Mouse (Mus musculus) hindbrain, embryonic 11.5 days (tissue): ENCODE results near the gene Ubtd2. TPM values are rescaled to one million over a fixed set of nuclear protein-coding genes. Genes with fewer than 3 reads are reported as not detected.
A peak's percentile ranks its signal among the peaks of the same experiment; 100 is the strongest.

ENCODE experiments used
- ATAC-seq: fragments of 200-750 bp; cut with Nextera tagmentation; 2 replicates; pipeline ENCODE4 v1.8.0; 2017; ENCODE audit warnings: mild to moderate bottlenecking, moderate TSS enrichment, moderate library complexity; ENCODE audit not compliant: low FRiP score
- DNase-seq: peaks from one replicate; pipeline ENCODE4 v3.0.0-alpha.2; 2015; ENCODE audit warnings: low spot score
- H3K27ac ChIP-seq: fragments of 300-500 bp; sonication (generic); 2 replicates; pipeline ENCODE4 v1.5.1; 2014; ENCODE audit warnings: mild to moderate bottlenecking, low read depth, low read length
- H3K27me3 ChIP-seq: fragments of 300-500 bp; sonication (generic); 2 replicates; pipeline ENCODE4 v1.6.1; 2014; ENCODE audit warnings: mild to moderate bottlenecking, low read length, moderate library complexity, mixed read lengths; ENCODE audit not compliant: control insufficient read depth, insufficient read depth
- H3K36me3 ChIP-seq: fragments of 300-500 bp; sonication (generic); 2 replicates; pipeline ENCODE4 v1.6.1; 2014; ENCODE audit warnings: mild to moderate bottlenecking, low read length, moderate library complexity, mixed read lengths; ENCODE audit not compliant: control insufficient read depth, insufficient read depth
- H3K4me1 ChIP-seq: fragments of 300-500 bp; sonication (generic); replicated peaks from 2 replicates; pipeline ENCODE4 v1.6.1; 2014; ENCODE audit warnings: low read length, mixed read lengths; ENCODE audit not compliant: control insufficient read depth, insufficient read depth
- H3K4me2 ChIP-seq: fragments of 300-500 bp; sonication (generic); replicated peaks from 2 replicates; pipeline ENCODE4 v1.6.1; 2014; ENCODE audit warnings: mild to moderate bottlenecking, low read depth, low read length
- H3K4me3 ChIP-seq: fragments of 300-500 bp; sonication (generic); 2 replicates; pipeline ENCODE4 v1.5.1; 2014; ENCODE audit warnings: low read depth, low read length
- H3K9ac ChIP-seq: fragments of 300-500 bp; sonication (generic); 2 replicates; pipeline ENCODE4 v1.6.1; 2014; ENCODE audit warnings: low read depth, low read length
- H3K9me3 ChIP-seq: fragments of 300-500 bp; sonication (generic); 2 replicates; pipeline ENCODE4 v1.6.1; 2016; ENCODE audit warnings: low read length; ENCODE audit not compliant: control insufficient read depth
- WGBS: fragments of 180-500 bp; shearing (Covaris S2); extraction: QIAGEN DNeasy Blood & Tissue Kit; methylation state at CpG from one replicate; pipeline ENCODE4 v1.1.7; 2014; 5-methylcytosine and 5-hydroxymethylcytosine counted together
- polyA plus RNA-seq: library from polyadenylated mRNA; unstranded; fragments of >200 nt; fragmentation: Nextera tagmentation; extraction: Ambion mirVana; gene quantifications from 2 replicates; pipeline ENCODE4 v1.2.1, GENCODE M21; 2014

The Ubtd2 gene
- polyA plus RNA-seq, 1 experiment from 2014 or later: 65.5 TPM

DNA sequence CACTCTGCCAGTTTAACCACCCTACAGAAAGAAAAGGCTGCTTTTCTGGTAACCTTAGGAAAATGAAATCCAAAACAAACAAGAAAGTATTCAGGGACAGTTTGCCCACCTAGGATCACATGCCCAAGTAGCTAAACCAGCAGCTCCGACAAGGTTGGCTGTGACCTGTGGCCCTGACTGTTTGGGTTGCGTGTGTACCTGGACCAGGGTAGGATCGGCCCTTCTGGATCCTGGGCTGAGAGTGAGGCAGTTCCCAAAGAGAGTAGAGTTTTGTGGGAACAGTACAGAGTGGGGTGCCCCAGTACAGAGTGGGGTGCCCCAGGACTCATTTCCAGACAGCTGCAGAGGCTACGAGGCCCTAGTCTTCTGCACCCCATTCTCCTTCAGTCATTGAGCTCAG, 95.9 kb downstream of the Ubtd2 start:
- DNase-seq: no peak
- H3K9ac ChIP-seq: no peak overlapping the region
- no peaks in the 10 kb centered on the region for H3K36me3 ChIP-seq
- no peak overlapping the region for H3K4me2 ChIP-seq
- no peak overlapping the region for H3K4me3 ChIP-seq
- H3K27ac ChIP-seq: no peak overlapping the region
- H3K4me1 ChIP-seq: peaks cover 5% of the 10 kb centered on the region
- H3K27me3 ChIP-seq: no peaks in the 10 kb centered on the region
- no peak for ATAC-seq
- WGBS: 94% methylated on average over 4 of the region's 4 CpGs
- no peaks in the 10 kb centered on the region for H3K9me3 ChIP-seq

GRCm38 (mm10) chr11:32551579-32552297, 96.6 kb downstream of the Ubtd2 start:
- H3K4me2 ChIP-seq: no peak overlapping the region
- no peak for DNase-seq
- H3K4me1 ChIP-seq: peaks cover 5% of the 10 kb centered on the region
- no peak overlapping the region for H3K4me3 ChIP-seq
- H3K9ac ChIP-seq: no peak overlapping the region
- peak; percentile 39 for ATAC-seq
- WGBS: 68% methylated on average over 12 of the region's 12 CpGs
- H3K27me3 ChIP-seq: no peaks in the 10 kb centered on the region
- H3K9me3 ChIP-seq: no peaks in the 10 kb centered on the region
- H3K27ac ChIP-seq: peak overlapping the region; percentile 11; the same call in 1 of the 2 replicates
- no peaks in the 10 kb centered on the region for H3K36me3 ChIP-seq

DNA sequence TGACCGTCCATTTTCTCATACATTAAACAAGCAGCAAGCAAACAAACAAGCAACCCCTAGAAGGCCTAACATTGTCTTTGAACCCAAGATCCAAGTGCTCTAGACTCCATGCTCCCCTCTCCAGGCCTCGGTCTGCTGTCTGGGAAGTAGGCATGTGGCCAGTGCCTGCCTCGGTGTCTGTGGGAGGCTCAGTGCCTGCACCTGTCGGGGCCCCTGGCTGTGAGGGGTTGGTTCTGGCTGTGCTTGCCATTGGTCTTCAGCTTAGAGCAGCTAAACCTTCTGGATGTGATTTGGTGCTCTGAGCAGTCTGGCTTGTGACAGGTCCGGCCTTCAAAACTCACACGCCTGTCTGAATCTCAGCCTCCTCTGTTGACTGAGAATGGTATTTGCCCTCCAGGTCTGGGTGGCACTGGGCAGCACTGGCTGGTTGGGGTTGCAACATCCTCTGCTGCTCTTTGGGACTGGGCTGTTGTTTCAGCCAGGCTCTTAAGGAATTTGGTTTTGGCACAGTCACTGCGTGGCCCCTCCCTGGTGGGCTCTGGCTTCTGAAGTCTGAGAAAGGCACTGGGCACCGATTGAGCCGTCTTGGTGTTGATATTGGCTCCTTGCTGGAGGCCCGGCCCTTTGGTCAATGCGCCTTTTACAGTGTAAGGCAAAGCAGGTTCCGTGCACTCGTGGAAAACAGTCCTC, 97.4 kb downstream of the Ubtd2 start:
- Histone ChIP-seq H3K36me3 (no peaks in the 10 kb centered on the region), H3K27me3 (no peaks in the 10 kb centered on the region), H3K9me3 (no peaks in the 10 kb centered on the region), H3K4me3 (no peak overlapping the region), H3K4me1 (peaks cover 5% of the 10 kb centered on the region), H3K27ac (no peak overlapping the region), H3K4me2 (no peak overlapping the region), H3K9ac (no peak overlapping the region)
- WGBS: 82% methylated on average over 13 of the region's 13 CpGs
- DNase-seq (no peak), ATAC-seq (no peak)

- Histone ChIP-seq H3K4me3 (no peak overlapping the region), H3K4me2 (no peak overlapping the region), H3K36me3 (no peaks in the 10 kb centered on the region), H3K27ac (no peak overlapping the region), H3K9ac (no peak overlapping the region), H3K4me1 (peaks cover 5% of the 10 kb centered on the region), H3K27me3 (no peaks in the 10 kb centered on the region), H3K9me3 (no peaks in the 10 kb centered on the region)
- DNase-seq (no peak), ATAC-seq (no peak)
- WGBS: 72% methylated on average over 14 of the region's 14 CpGs
Observed at GRCm38 (mm10) chr11:32553311-32554140, 98.4 kb downstream of the Ubtd2 start.

DNA sequence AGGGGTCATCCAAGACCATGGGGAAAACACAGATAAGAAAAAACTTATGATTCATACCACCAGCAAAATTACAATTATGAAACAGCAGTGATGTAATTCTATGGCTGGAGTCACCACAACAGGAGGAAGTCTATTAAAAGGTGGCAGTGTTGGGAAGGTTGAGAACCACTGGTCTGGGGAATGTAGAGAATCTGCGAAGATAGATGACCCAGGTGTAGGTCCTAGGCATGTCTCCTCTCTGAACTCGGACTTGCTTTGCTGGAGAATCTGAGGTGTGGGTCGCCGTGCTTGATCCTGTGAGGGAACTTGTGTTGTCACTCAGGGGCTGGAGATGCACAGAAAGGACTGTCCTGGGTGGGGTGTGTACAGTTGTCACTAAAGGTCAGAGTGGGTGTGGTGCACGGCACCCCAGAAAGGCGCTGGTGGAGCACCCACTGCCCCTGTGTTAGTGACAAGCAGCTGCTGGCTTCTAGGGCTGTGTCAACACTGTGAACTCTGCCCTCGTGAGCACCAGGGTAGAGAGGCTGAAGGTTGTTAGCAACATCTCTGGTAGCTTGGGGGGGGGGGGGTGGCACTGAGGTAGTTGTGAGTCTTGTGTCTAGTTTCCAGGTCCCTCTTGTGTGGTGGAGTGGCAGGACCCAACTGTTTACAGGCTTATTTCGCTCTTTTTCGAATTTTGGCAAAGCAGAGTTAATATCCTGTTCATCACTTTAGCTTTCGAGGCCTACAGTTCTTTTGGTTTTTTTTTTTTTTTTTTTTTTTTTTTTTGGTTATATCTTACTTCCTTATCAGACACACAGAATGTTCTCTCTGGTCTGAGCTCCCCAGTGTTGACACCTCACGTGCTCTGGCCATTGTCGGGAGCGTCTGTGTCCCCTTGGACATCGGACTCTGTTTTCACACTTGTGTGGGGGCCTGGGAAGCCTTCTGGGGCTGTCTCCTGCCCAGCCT, 99.2 kb downstream of the Ubtd2 start:
- H3K9ac ChIP-seq: no peak overlapping the region
- no peak overlapping the region for H3K4me3 ChIP-seq
- no peak overlapping the region for H3K27ac ChIP-seq
- no peaks in the 10 kb centered on the region for H3K36me3 ChIP-seq
- peaks cover 5% of the 10 kb centered on the region for H3K4me1 ChIP-seq
- no peak overlapping the region for H3K4me2 ChIP-seq
- ATAC-seq (no peak), DNase-seq (no peak)
- 91% methylated on average over 14 of the region's 14 CpGs for WGBS
- H3K9me3 ChIP-seq: no peaks in the 10 kb centered on the region
- no peaks in the 10 kb centered on the region for H3K27me3 ChIP-seq

DNA sequence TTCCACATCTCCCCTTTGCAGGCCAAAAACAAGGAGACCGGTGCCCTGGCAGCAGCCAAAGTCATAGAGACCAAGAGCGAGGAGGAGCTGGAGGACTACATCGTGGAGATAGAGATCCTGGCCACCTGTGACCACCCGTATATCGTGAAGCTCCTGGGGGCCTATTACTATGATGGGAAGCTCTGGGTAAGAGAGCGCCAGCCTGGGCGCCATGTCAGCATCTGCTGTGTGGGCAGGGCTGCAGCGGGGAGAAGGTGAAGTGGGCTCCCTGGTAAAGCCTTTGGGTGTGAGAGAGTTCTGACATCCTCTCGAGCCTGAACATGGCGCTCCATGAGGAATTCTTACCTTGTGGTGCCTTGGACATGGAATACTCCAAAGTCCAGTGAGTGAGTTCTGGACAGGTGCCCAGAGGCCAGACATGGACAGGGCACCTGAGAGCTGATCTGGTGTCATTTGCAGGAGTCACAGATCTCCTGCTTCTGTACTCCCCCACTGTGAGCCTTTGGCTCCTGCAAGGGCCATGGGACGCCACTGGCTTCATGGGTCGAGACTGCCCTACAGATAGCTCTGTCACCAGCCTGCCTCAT, 100.0 kb downstream of the Ubtd2 start:
- no peaks in the 10 kb centered on the region for H3K9me3 ChIP-seq
- peaks cover 5% of the 10 kb centered on the region for H3K4me1 ChIP-seq
- H3K36me3 ChIP-seq: no peaks in the 10 kb centered on the region
- no peaks in the 10 kb centered on the region for H3K27me3 ChIP-seq
- no peak overlapping the region for H3K27ac ChIP-seq
- H3K9ac ChIP-seq: no peak overlapping the region
- 91% methylated on average over 12 of the region's 12 CpGs for WGBS
- no peak overlapping the region for H3K4me3 ChIP-seq
- no peak for ATAC-seq
- no peak for DNase-seq
- no peak overlapping the region for H3K4me2 ChIP-seq

- ATAC-seq: no peak
- Histone ChIP-seq H3K4me2 (no peak overlapping the region), H3K4me3 (no peak overlapping the region), H3K36me3 (no peaks in the 10 kb centered on the region), H3K9me3 (no peaks in the 10 kb centered on the region), H3K27me3 (no peaks in the 10 kb centered on the region), H3K27ac (no peak overlapping the region), H3K4me1 (peaks cover 3% of the 10 kb centered on the region), H3K9ac (no peak overlapping the region)
- 77% methylated on average over 10 of the region's 10 CpGs for WGBS
- DNase-seq: no peak
Observed at GRCm38 (mm10) chr11:32556333-32556990, 101.3 kb downstream of the Ubtd2 start.
